Mouse (Mus musculus) MEL (cell line): ENCODE measurements around the gene Tiam1. TPM values are rescaled to one million over a fixed set of nuclear protein-coding genes. Genes with fewer than 3 reads are reported as not detected.
A peak's percentile ranks its signal among the peaks of the same experiment; 100 is the strongest.

ENCODE experiments used
- DNase-seq: peaks from one replicate; pipeline ENCODE4 v3.0.0; 2011; ENCODE audit warnings: low read depth, low spot score
- H3K27ac ChIP-seq: 2 replicates; pipeline ENCODE4 v1.5.1; 2012; ENCODE audit warnings: low read depth, mild to moderate bottlenecking, control low read depth, low read length, moderate library complexity; ENCODE audit not compliant: control insufficient read depth
- H3K27me3 ChIP-seq, 2 experiments: fragments of 150-350 bp in 1 of 2; sonication (generic) in 1 of 2; 2 replicates each; pipeline ENCODE4 v1.6.1; 2012; ENCODE audit warnings: low read length in 2 of 2, mild to moderate bottlenecking in 2 of 2, improper control_type of control experiment in 1 of 2, moderate library complexity in 1 of 2; ENCODE audit not compliant: insufficient read depth in 2 of 2, control insufficient read depth in 1 of 2
- H3K36me3 ChIP-seq, 2 experiments: 2 replicates each; pipeline ENCODE4 v1.6.1; 2012 to 2014; ENCODE audit warnings: low read length in 2 of 2, improper control_type of control experiment in 1 of 2, inconsistent platforms in 1 of 2, mild to moderate bottlenecking in 1 of 2; ENCODE audit not compliant: insufficient read depth in 2 of 2, control insufficient read depth in 1 of 2
- H3K4me1 ChIP-seq, 2 experiments: fragments of 150-350 bp in 1 of 2; sonication (generic) in 1 of 2; 2 replicates each; pipeline ENCODE4 v1.6.1; 2012; ENCODE audit warnings: low read length in 2 of 2, improper control_type of control experiment in 1 of 2, mild to moderate bottlenecking in 1 of 2; ENCODE audit not compliant: insufficient read depth in 2 of 2, control insufficient read depth in 1 of 2
- H3K4me3 ChIP-seq, 2 experiments: fragments of 150-350 bp in 1 of 2; sonication (generic) in 1 of 2; 2 replicates each; pipeline ENCODE4 v1.5.1; 2012; ENCODE audit warnings: low read depth in 2 of 2, low read length in 2 of 2, mild to moderate bottlenecking in 2 of 2, moderate library complexity in 2 of 2, control low read depth in 1 of 2, improper control_type of control experiment in 1 of 2; ENCODE audit not compliant: control insufficient read depth in 1 of 2, insufficient read depth in 1 of 2
- H3K79me2 ChIP-seq: 2 replicates; pipeline ENCODE4 v1.6.1; 2012; ENCODE audit warnings: mild to moderate bottlenecking, low read length, moderate library complexity; ENCODE audit not compliant: control insufficient read depth, poor library complexity, insufficient read depth
- H3K9ac ChIP-seq: 2 replicates; pipeline ENCODE4 v1.6.1; 2012; ENCODE audit warnings: low read depth, mild to moderate bottlenecking, control low read depth, low read length, moderate library complexity; ENCODE audit not compliant: control insufficient read depth, poor library complexity, severe bottlenecking
- H3K9me3 ChIP-seq: fragments of 150-350 bp; sonication (generic); replicated peaks from 2 replicates; pipeline ENCODE4 v1.6.1; 2012; ENCODE audit warnings: mild to moderate bottlenecking, low read length, improper control_type of control experiment, moderate library complexity; ENCODE audit not compliant: insufficient read depth
- BHLHE40 ChIP-seq: IDR thresholded peaks from 2 replicates; pipeline ENCODE4 v1.6.1; 2012; ENCODE audit warnings: low read depth, mild to moderate bottlenecking, inconsistent platforms, low read length, improper control_type of control experiment, borderline replicate concordance
- CHD1 ChIP-seq: IDR thresholded peaks from 2 replicates; pipeline ENCODE4 v1.6.1; 2012; ENCODE audit warnings: low read depth, mild to moderate bottlenecking, inconsistent platforms, low read length, improper control_type of control experiment
- E2F4 ChIP-seq: IDR thresholded peaks from 2 replicates; pipeline ENCODE4 v1.6.1; 2011; ENCODE audit warnings: low read depth, low read length, improper control_type of control experiment, borderline replicate concordance
- ELF1 ChIP-seq: IDR thresholded peaks from 2 replicates; pipeline ENCODE4 v1.6.1; 2014; ENCODE audit warnings: low read depth, mild to moderate bottlenecking, inconsistent platforms, low read length, improper control_type of control experiment, moderate library complexity
- EP300 ChIP-seq, 2 experiments: IDR thresholded peaks; 2 replicates each; pipeline ENCODE4 v1.6.1; 2011; ENCODE audit warnings: improper control_type of control experiment in 2 of 2, low read length in 2 of 2, low read depth in 1 of 2, mild to moderate bottlenecking in 1 of 2
- GABPA ChIP-seq: IDR thresholded peaks from 2 replicates; pipeline ENCODE4 v1.6.1; 2012; ENCODE audit warnings: low read depth, mild to moderate bottlenecking, inconsistent platforms, low read length, improper control_type of control experiment, moderate library complexity
- HCFC1 ChIP-seq: IDR thresholded peaks from 2 replicates; pipeline ENCODE4 v1.6.1; 2012; ENCODE audit warnings: low read depth, mild to moderate bottlenecking, inconsistent platforms, low read length, improper control_type of control experiment, moderate library complexity
- JUND ChIP-seq: IDR thresholded peaks from 2 replicates; pipeline ENCODE4 v1.6.1; 2011; ENCODE audit warnings: low read depth, mild to moderate bottlenecking, improper control_type of control experiment, low read length
- MAFK ChIP-seq: IDR thresholded peaks from 2 replicates; pipeline ENCODE4 v1.6.1; 2011; ENCODE audit warnings: low read depth, mild to moderate bottlenecking, low read length, improper control_type of control experiment, borderline replicate concordance
- MAZ ChIP-seq: IDR thresholded peaks from 2 replicates; pipeline ENCODE4 v1.6.1; 2012; ENCODE audit warnings: low read depth, mild to moderate bottlenecking, inconsistent platforms, low read length, improper control_type of control experiment
- MXI1 ChIP-seq: IDR thresholded peaks from 2 replicates; pipeline ENCODE4 v1.6.1; 2011; ENCODE audit warnings: mild to moderate bottlenecking, low read depth, low read length, improper control_type of control experiment
- MYB ChIP-seq: IDR thresholded peaks from 2 replicates; pipeline ENCODE4 v1.6.1; 2011; ENCODE audit warnings: mild to moderate bottlenecking, low read depth, low read length, improper control_type of control experiment
- POLR2AphosphoS5 ChIP-seq: IDR thresholded peaks from 2 replicates; pipeline ENCODE4 v1.6.1; 2012; ENCODE audit warnings: low read depth, borderline replicate concordance, mild to moderate bottlenecking, inconsistent platforms, low read length, moderate library complexity, mixed read lengths
- RAD21 ChIP-seq: IDR thresholded peaks from 2 replicates; pipeline ENCODE4 v1.6.1; 2011; ENCODE audit warnings: mild to moderate bottlenecking, low read depth, low read length, improper control_type of control experiment
- SIN3A ChIP-seq: IDR thresholded peaks from 2 replicates; pipeline ENCODE4 v1.6.1; 2012; ENCODE audit warnings: low read length, improper control_type of control experiment, inconsistent platforms
- TAL1 ChIP-seq: IDR thresholded peaks from 2 replicates; pipeline ENCODE4 v1.6.1; 2012; ENCODE audit warnings: mild to moderate bottlenecking, inconsistent platforms, low read length, moderate library complexity, mixed read lengths
- TBP ChIP-seq: IDR thresholded peaks from 2 replicates; pipeline ENCODE4 v1.8.0; 2011; ENCODE audit warnings: low read depth, low read length, improper control_type of control experiment
- ZC3H11A ChIP-seq: IDR thresholded peaks from 2 replicates; pipeline ENCODE4 v1.6.1; 2012; ENCODE audit warnings: low read depth, mild to moderate bottlenecking, inconsistent platforms, low read length, improper control_type of control experiment
- ZNF384 ChIP-seq: IDR thresholded peaks from 2 replicates; pipeline ENCODE4 v1.6.1; 2012; ENCODE audit warnings: low read depth, mild to moderate bottlenecking, inconsistent platforms, low read length, improper control_type of control experiment
- polyA plus RNA-seq, 2 experiments: library from polyadenylated mRNA; stranded (reverse) in 1 of 2; unstranded in 1 of 2; fragments of >175 nt in 1 of 2; fragments of >200 nt in 1 of 2; gene quantifications; 2 replicates each; pipeline versions ENCODE4 v1.2.1 to v1.2.4; 2012; ENCODE audit warnings: low replicate concordance in 2 of 2, low read depth in 1 of 2; ENCODE audit not compliant: insufficient read length in 2 of 2, insufficient read depth in 1 of 2, missing spikeins in 1 of 2
- total RNA-seq: library from RNA; depleted of rRNA; stranded (reverse); fragments of 300-350 nt; gene quantifications from 2 replicates; pipeline ENCODE4 v1.2.3, GENCODE M21; 2012

The Tiam1 gene
- total and polyA plus RNA-seq, 3 experiments, result 15.0 to 23.9 (median 19.9) TPM

DNA sequence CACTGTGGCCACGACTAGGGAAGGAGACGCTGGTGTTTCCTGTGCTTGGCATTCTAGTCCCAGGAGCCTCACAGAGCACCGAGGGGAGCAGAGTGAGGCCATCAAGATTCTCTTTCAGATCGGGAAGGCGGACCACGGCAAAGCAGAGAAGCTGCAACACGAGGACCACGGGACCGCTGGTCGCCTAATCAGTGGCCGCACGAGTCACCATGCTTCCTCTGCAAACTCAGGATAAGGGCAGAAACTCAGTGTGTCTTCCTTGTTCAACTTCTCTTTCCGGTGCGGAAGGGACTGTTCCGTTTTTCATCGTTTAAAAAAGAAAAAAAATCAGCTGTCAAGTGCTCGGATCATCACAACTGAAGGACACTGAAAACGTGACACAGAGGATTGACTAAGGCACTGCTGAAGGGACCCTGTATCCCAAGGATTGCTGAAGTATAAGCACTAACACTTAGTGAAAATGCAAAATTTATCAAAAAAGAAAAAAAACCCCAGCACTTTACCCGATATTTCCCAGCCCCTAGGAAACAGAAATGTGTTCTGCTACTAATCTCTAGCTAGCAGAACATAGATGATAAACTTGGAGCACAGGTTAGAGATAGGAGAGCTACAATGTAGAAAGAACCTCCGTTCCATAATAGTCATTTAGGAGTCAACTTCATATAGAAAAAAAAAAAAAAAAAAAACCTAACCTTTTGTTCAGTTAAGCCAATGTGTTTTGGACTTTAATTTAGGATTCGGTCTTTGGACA lies 99.4 kb downstream of the Tiam1 start (continued):
- TF ChIP-seq MAZ (peak; percentile 55; the same call in 1 of the 2 replicates), RAD21 (no peak), TAL1 (peak; percentile 98), SIN3A (peak; percentile 90), TBP (0 out of 2 replicates have a peak, but pooled peaks have one; percentile 58)

DNA sequence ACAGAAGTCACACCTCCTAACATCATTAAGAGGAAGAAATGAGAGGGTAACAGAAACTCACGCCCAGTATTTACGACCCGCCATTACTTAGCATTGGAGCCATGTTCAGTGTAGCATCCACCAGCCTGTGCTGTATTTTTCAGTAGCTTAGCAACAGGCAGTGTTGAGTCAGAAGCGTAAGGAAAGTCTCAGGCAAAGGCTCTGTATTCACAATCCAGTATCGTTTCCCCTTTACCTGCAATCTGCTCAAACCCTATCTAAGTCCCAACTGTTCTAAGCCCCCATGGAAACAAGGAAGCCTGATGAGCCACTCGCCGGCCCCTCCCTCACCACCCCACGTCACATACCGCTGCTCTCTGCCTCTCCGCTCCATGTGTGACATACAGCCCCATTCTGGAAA lies 100.7 kb downstream of the Tiam1 start:
- Histone ChIP-seq H3K9me3 (no peaks in the 10 kb centered on the region), H3K9ac (peak overlapping the region; percentile 46), H3K4me1 (peaks cover 23 to 48% of the 10 kb centered on the region in 2 experiments), H3K79me2 (0 out of 2 replicates have a peak, but pooled peaks cover 2% of the 10 kb centered on the region), H3K4me3 (peak overlapping the region in 1 of 2 experiments; percentile 41; a peak in 2 of 4 replicates), H3K27me3 (no peaks in the 10 kb centered on the region), H3K36me3 (peaks cover 0 to 46% of the 10 kb centered on the region in 2 experiments; a peak in 2 of 4 replicates), H3K27ac (peak overlapping the region; percentile 90)
- TF ChIP-seq MAFK (no peak), MXI1 (no peak), ZC3H11A (no peak), EP300 (IDR thresholded peaks at IDR 0.05; ENCODE audit: low read depth in 1 of 2, low read length in 2 of 2) (no peak), POLR2AphosphoS5 (no peak), TAL1 (no peak), ELF1 (no peak), SIN3A (no peak), MYB (no peak), E2F4 (no peak), RAD21 (no peak), JUND (no peak), GABPA (no peak), BHLHE40 (no peak), ZNF384 (no peak), HCFC1 (no peak), CHD1 (no peak)
- peak; percentile 51 for DNase-seq
